Mouse (Mus musculus) lung, postnatal 0 days (tissue): Measurements from ENCODE around the gene Hmcn1.

Experiments
- CTCF ChIP-seq: IDR thresholded peaks from 2 replicates; pipeline ENCODE4 v1.5.1; 2016; ENCODE audit warnings: antibody characterized with exemption, mild to moderate bottlenecking
- EP300 ChIP-seq: IDR thresholded peaks from 2 replicates; pipeline ENCODE4 v1.6.1; 2016; ENCODE audit warnings: antibody characterized with exemption, mild to moderate bottlenecking, control low read depth

- TF ChIP-seq EP300 (no peak), CTCF (no peak)
Measured at GRCm38 (mm10) chr1:150593614-150594013, 399.6 kb downstream of the Hmcn1 start.
